Mouse (Mus musculus): Measurements from ENCODE around the gene Limk2. TPM values are rescaled to one million over a fixed set of nuclear protein-coding genes. Genes with fewer than 3 reads are reported as not detected.
A peak's percentile ranks its signal among the peaks of the same experiment; 100 is the strongest.

The Limk2 gene
- polyA plus RNA-seq, 1 experiment from 2014 or later: 63.8 TPM

- H3K9me3 ChIP-seq (ENCODE audit: control insufficient read depth, low read length): 0 out of 2 replicates have a peak, but pooled peaks cover 5% of the 10 kb centered on the region
- H3K27me3 ChIP-seq (replicated peaks; ENCODE audit: control insufficient read depth, insufficient read depth, low read length): no peaks in the 10 kb centered on the region
- H3K4me1 ChIP-seq (ENCODE audit: control insufficient read depth, insufficient read depth, low read length): no peaks in the 10 kb centered on the region
- no peak overlapping the region for H3K4me3 ChIP-seq (ENCODE audit: low read depth, low read length)
- H3K27ac ChIP-seq (replicated peaks; ENCODE audit: low read depth, low read length): no peak overlapping the region
- H3K4me2 ChIP-seq (ENCODE audit: low read depth, low read length): no peak overlapping the region
- H3K36me3 ChIP-seq (ENCODE audit: control insufficient read depth, insufficient read depth, low read length): peaks cover 27% of the 10 kb centered on the region
- no peak overlapping the region for H3K9ac ChIP-seq (ENCODE audit: low read depth, low read length)
- ATAC-seq (ENCODE audit: low read depth): peak; percentile 66
- peak; percentile 52 for DNase-seq (ENCODE audit: low spot score)
- 35% methylated on average over 2 of the region's 2 CpGs for WGBS
Measured at GRCm38 (mm10) chr11:3314148-3314547, 94.8 kb downstream of the Limk2 start.

GRCm38 (mm10) chr11:3313294-3313693 is 95.7 kb downstream of the Limk2 start:
- no peaks in the 10 kb centered on the region for H3K27me3 ChIP-seq (replicated peaks; ENCODE audit: control insufficient read depth, insufficient read depth, low read length)
- DNase-seq (ENCODE audit: low spot score): no peak
- no peak for ATAC-seq (ENCODE audit: low read depth)
- no peaks in the 10 kb centered on the region for H3K4me1 ChIP-seq (ENCODE audit: control insufficient read depth, insufficient read depth, low read length)
- no peak overlapping the region for H3K4me2 ChIP-seq (ENCODE audit: low read depth, low read length)
- 0 out of 2 replicates have a peak, but pooled peaks cover 5% of the 10 kb centered on the region for H3K9me3 ChIP-seq (ENCODE audit: control insufficient read depth, low read length)
- H3K36me3 ChIP-seq (ENCODE audit: control insufficient read depth, insufficient read depth, low read length): peaks cover 36% of the 10 kb centered on the region
- 95% methylated on average over 1 of the region's 1 CpGs for WGBS
- H3K27ac ChIP-seq (replicated peaks; ENCODE audit: low read depth, low read length): no peak overlapping the region
- H3K9ac ChIP-seq (ENCODE audit: low read depth, low read length): no peak overlapping the region
- H3K4me3 ChIP-seq (ENCODE audit: low read depth, low read length): no peak overlapping the region

- H3K27me3 ChIP-seq (replicated peaks; ENCODE audit: control insufficient read depth, insufficient read depth, low read length): no peaks in the 10 kb centered on the region
- no peak overlapping the region for H3K4me3 ChIP-seq (ENCODE audit: low read depth, low read length)
- peaks cover 51% of the 10 kb centered on the region for H3K36me3 ChIP-seq (ENCODE audit: control insufficient read depth, insufficient read depth, low read length)
- H3K4me1 ChIP-seq (ENCODE audit: control insufficient read depth, insufficient read depth, low read length): no peaks in the 10 kb centered on the region
- H3K27ac ChIP-seq (replicated peaks; ENCODE audit: low read depth, low read length): no peak overlapping the region
- no peak overlapping the region for H3K4me2 ChIP-seq (ENCODE audit: low read depth, low read length)
- ATAC-seq (ENCODE audit: low read depth): no peak
- no peak for DNase-seq (ENCODE audit: low spot score)
- no peaks in the 10 kb centered on the region for H3K9me3 ChIP-seq (ENCODE audit: control insufficient read depth, low read length)
- 77% methylated on average over 10 of the region's 10 CpGs for WGBS
- H3K9ac ChIP-seq (ENCODE audit: low read depth, low read length): no peak overlapping the region
Measured at GRCm38 (mm10) chr11:3311586-3312347, 97.2 kb downstream of the Limk2 start.

- H3K4me3 ChIP-seq (ENCODE audit: low read depth, low read length): no peak overlapping the region
- no peak overlapping the region for H3K27ac ChIP-seq (replicated peaks; ENCODE audit: low read depth, low read length)
- DNase-seq (ENCODE audit: low spot score) (no peak), ATAC-seq (ENCODE audit: low read depth) (no peak)
- H3K4me1 ChIP-seq (ENCODE audit: control insufficient read depth, insufficient read depth, low read length): no peaks in the 10 kb centered on the region
- WGBS: 85% methylated on average over 10 of the region's 10 CpGs
- no peak overlapping the region for H3K9ac ChIP-seq (ENCODE audit: low read depth, low read length)
- H3K27me3 ChIP-seq (replicated peaks; ENCODE audit: control insufficient read depth, insufficient read depth, low read length): no peaks in the 10 kb centered on the region
- no peaks in the 10 kb centered on the region for H3K9me3 ChIP-seq (ENCODE audit: control insufficient read depth, low read length)
- peaks cover 59% of the 10 kb centered on the region for H3K36me3 ChIP-seq (ENCODE audit: control insufficient read depth, insufficient read depth, low read length)
- H3K4me2 ChIP-seq (ENCODE audit: low read depth, low read length): no peak overlapping the region
Measured at GRCm38 (mm10) chr11:3310789-3311585, 98.0 kb downstream of the Limk2 start.

- Histone ChIP-seq H3K9me3 (ENCODE audit: control insufficient read depth, low read length) (no peaks in the 10 kb centered on the region), H3K36me3 (ENCODE audit: control insufficient read depth, insufficient read depth, low read length) (peaks cover 70% of the 10 kb centered on the region), H3K4me3 (ENCODE audit: low read depth, low read length) (no peak overlapping the region), H3K27ac (replicated peaks; ENCODE audit: low read depth, low read length) (no peak overlapping the region), H3K27me3 (replicated peaks; ENCODE audit: control insufficient read depth, insufficient read depth, low read length) (no peaks in the 10 kb centered on the region), H3K9ac (ENCODE audit: low read depth, low read length) (no peak overlapping the region), H3K4me1 (ENCODE audit: control insufficient read depth, insufficient read depth, low read length) (no peaks in the 10 kb centered on the region), H3K4me2 (ENCODE audit: low read depth, low read length) (no peak overlapping the region)
- ATAC-seq (ENCODE audit: low read depth) (no peak), DNase-seq (ENCODE audit: low spot score) (no peak)
- 88% methylated on average over 4 of the region's 4 CpGs for WGBS
Measured at GRCm38 (mm10) chr11:3309884-3310283, 99.1 kb downstream of the Limk2 start.

GRCm38 (mm10) chr11:3307875-3308274 is 101.1 kb downstream of the Limk2 start:
- 96% methylated on average over 3 of the region's 3 CpGs for WGBS
- no peaks in the 10 kb centered on the region for H3K27me3 ChIP-seq (replicated peaks; ENCODE audit: control insufficient read depth, insufficient read depth, low read length)
- peaks cover 89% of the 10 kb centered on the region for H3K36me3 ChIP-seq (ENCODE audit: control insufficient read depth, insufficient read depth, low read length)
- no peak for ATAC-seq (ENCODE audit: low read depth)
- no peak overlapping the region for H3K9ac ChIP-seq (ENCODE audit: low read depth, low read length)
- no peak overlapping the region for H3K27ac ChIP-seq (replicated peaks; ENCODE audit: low read depth, low read length)
- DNase-seq (ENCODE audit: low spot score): no peak
- H3K4me3 ChIP-seq (ENCODE audit: low read depth, low read length): no peak overlapping the region
- H3K4me1 ChIP-seq (ENCODE audit: control insufficient read depth, insufficient read depth, low read length): no peaks in the 10 kb centered on the region
- no peak overlapping the region for H3K4me2 ChIP-seq (ENCODE audit: low read depth, low read length)
- no peaks in the 10 kb centered on the region for H3K9me3 ChIP-seq (ENCODE audit: control insufficient read depth, low read length)

GRCm38 (mm10) chr11:3305821-3306220 is 103.2 kb downstream of the Limk2 start:
- H3K4me1 ChIP-seq (ENCODE audit: control insufficient read depth, insufficient read depth, low read length): no peaks in the 10 kb centered on the region
- DNase-seq (ENCODE audit: low spot score) (no peak), ATAC-seq (ENCODE audit: low read depth) (no peak)
- H3K36me3 ChIP-seq (ENCODE audit: control insufficient read depth, insufficient read depth, low read length): peaks cover 100% of the 10 kb centered on the region
- H3K4me3 ChIP-seq (ENCODE audit: low read depth, low read length): no peak overlapping the region
- H3K4me2 ChIP-seq (ENCODE audit: low read depth, low read length): no peak overlapping the region
- H3K9ac ChIP-seq (ENCODE audit: low read depth, low read length): no peak overlapping the region
- WGBS: 88% methylated on average over 4 of the region's 4 CpGs
- no peak overlapping the region for H3K27ac ChIP-seq (replicated peaks; ENCODE audit: low read depth, low read length)
- H3K9me3 ChIP-seq (ENCODE audit: control insufficient read depth, low read length): no peaks in the 10 kb centered on the region
- no peaks in the 10 kb centered on the region for H3K27me3 ChIP-seq (replicated peaks; ENCODE audit: control insufficient read depth, insufficient read depth, low read length)

- H3K4me2 ChIP-seq (ENCODE audit: low read depth, low read length): no peak overlapping the region
- H3K36me3 ChIP-seq (ENCODE audit: control insufficient read depth, insufficient read depth, low read length): peaks cover 100% of the 10 kb centered on the region
- no peaks in the 10 kb centered on the region for H3K9me3 ChIP-seq (ENCODE audit: control insufficient read depth, low read length)
- H3K9ac ChIP-seq (ENCODE audit: low read depth, low read length): no peak overlapping the region
- peak; percentile 13; the same call in 1 of the 2 replicates for ATAC-seq (ENCODE audit: low read depth)
- peak; percentile 75 for DNase-seq (ENCODE audit: low spot score)
- no peak overlapping the region for H3K4me3 ChIP-seq (ENCODE audit: low read depth, low read length)
- H3K27ac ChIP-seq (replicated peaks; ENCODE audit: low read depth, low read length): no peak overlapping the region
- H3K4me1 ChIP-seq (ENCODE audit: control insufficient read depth, insufficient read depth, low read length): no peaks in the 10 kb centered on the region
- H3K27me3 ChIP-seq (replicated peaks; ENCODE audit: control insufficient read depth, insufficient read depth, low read length): no peaks in the 10 kb centered on the region
- 68% methylated on average over 4 of the region's 4 CpGs for WGBS
Measured at GRCm38 (mm10) chr11:3302792-3303191, 106.2 kb downstream of the Limk2 start.
